Mouse (Mus musculus) midbrain, postnatal 0 days (tissue): Measurements from ENCODE around the gene Aloxe3. TPM values are rescaled to one million over a fixed set of nuclear protein-coding genes. Genes with fewer than 3 reads are reported as not detected.

Experiments
- ATAC-seq: fragments of 200-750 bp; cut with Nextera tagmentation; 2 replicates; pipeline ENCODE4 v1.8.0; 2017; ENCODE audit warnings: moderate number of reproducible peaks, mild to moderate bottlenecking, moderate TSS enrichment, moderate library complexity; ENCODE audit not compliant: low FRiP score
- DNase-seq: peaks from one replicate; pipeline ENCODE4 v3.0.0-alpha.2; 2015; ENCODE audit warnings: low spot score
- H3K27ac ChIP-seq: fragments of 300-500 bp; sonication (generic); 2 replicates; pipeline ENCODE4 v1.5.1; 2014; ENCODE audit warnings: low read depth, mild to moderate bottlenecking, low read length, mixed read lengths
- H3K27me3 ChIP-seq: fragments of 300-500 bp; sonication (generic); 2 replicates; pipeline ENCODE4 v1.6.1; 2014; ENCODE audit warnings: low read length, control low read depth, mixed read lengths; ENCODE audit not compliant: insufficient read depth
- H3K36me3 ChIP-seq: fragments of 300-500 bp; sonication (generic); 2 replicates; pipeline ENCODE4 v1.6.1; 2014; ENCODE audit warnings: low read length, control low read depth, mixed read lengths; ENCODE audit not compliant: insufficient read depth
- H3K4me1 ChIP-seq: fragments of 300-500 bp; sonication (generic); 2 replicates; pipeline ENCODE4 v1.6.1; 2014; ENCODE audit warnings: mild to moderate bottlenecking, control low read depth, antibody characterized with exemption, low read length, mixed read lengths; ENCODE audit not compliant: insufficient read depth
- H3K4me2 ChIP-seq: fragments of 300-500 bp; sonication (generic); 2 replicates; pipeline ENCODE4 v1.6.1; 2014; ENCODE audit warnings: low read depth, mild to moderate bottlenecking, low read length, mixed read lengths; ENCODE audit not compliant: poor library complexity, severe bottlenecking
- H3K4me3 ChIP-seq: fragments of 300-500 bp; sonication (generic); 2 replicates; pipeline ENCODE4 v1.5.1; 2014; ENCODE audit warnings: low read depth, mild to moderate bottlenecking, low read length, moderate library complexity
- H3K9ac ChIP-seq: fragments of 300-500 bp; sonication (generic); replicated peaks from 2 replicates; pipeline ENCODE4 v1.6.1; 2014; ENCODE audit warnings: mild to moderate bottlenecking, low read length, moderate library complexity, mixed read lengths; ENCODE audit not compliant: poor library complexity, severe bottlenecking
- H3K9me3 ChIP-seq: fragments of 300-500 bp; sonication (generic); 2 replicates; pipeline ENCODE4 v1.6.1; 2016; ENCODE audit warnings: low read length, control low read depth
- CTCF ChIP-seq: IDR thresholded peaks from 2 replicates; pipeline ENCODE4 v1.5.1; 2016; ENCODE audit warnings: antibody characterized with exemption, mild to moderate bottlenecking
- WGBS: fragments of 180-500 bp; shearing (Covaris S2); extraction: QIAGEN DNeasy Blood & Tissue Kit; methylation state at CpG from one replicate; pipeline ENCODE4 v1.1.7; 2014; 5-methylcytosine and 5-hydroxymethylcytosine counted together
- polyA plus RNA-seq: library from polyadenylated mRNA; unstranded; fragments of >200 nt; fragmentation: Nextera tagmentation; extraction: Ambion mirVana; gene quantifications from 2 replicates; pipeline ENCODE4 v1.2.1, GENCODE M21; 2015
- total RNA-seq: library from RNA; depleted of rRNA; stranded (reverse); fragments of >200 nt; gene quantifications from 2 replicates; pipeline ENCODE4 v1.2.3, GENCODE M21; 2014

Gene Aloxe3
- total and polyA plus RNA-seq, 2 experiments from 2014 or later, result 16.3 to 17.8 TPM

GRCm38 (mm10) chr11:69147546-69147945 lies 21.9 kb downstream of the Aloxe3 start:
- 73% methylated on average over 7 of the region's 7 CpGs for WGBS
- DNase-seq (peak; percentile 32), ATAC-seq (no peak)

GRCm38 (mm10) chr11:69148451-69148960 lies 22.8 kb downstream of the Aloxe3 start:
- no peak for ATAC-seq
- TF ChIP-seq CTCF, result no peak
- H3K9me3 ChIP-seq, result no peaks in the 10 kb centered on the region
- H3K4me3 ChIP-seq, result no peak overlapping the region
- H3K36me3 ChIP-seq, result no peaks in the 10 kb centered on the region
- DNase-seq, result no peak
- H3K9ac ChIP-seq, result no peak overlapping the region
- no peak overlapping the region for H3K27ac ChIP-seq
- no peak overlapping the region for H3K4me2 ChIP-seq
- H3K27me3 ChIP-seq, result no peaks in the 10 kb centered on the region
- 93% methylated on average over 5 of the region's 5 CpGs for WGBS
- H3K4me1 ChIP-seq, result no peaks in the 10 kb centered on the region

More at GRCm38 (mm10) chr11:69147546-69147945, 21.9 kb downstream of the Aloxe3 start:
- Histone ChIP-seq H3K27me3 (no peaks in the 10 kb centered on the region), H3K4me2 (no peak overlapping the region), H3K9ac (no peak overlapping the region), H3K27ac (no peak overlapping the region), H3K9me3 (no peaks in the 10 kb centered on the region), H3K4me1 (no peaks in the 10 kb centered on the region), H3K36me3 (no peaks in the 10 kb centered on the region), H3K4me3 (no peak overlapping the region)
- no peak for TF ChIP-seq CTCF

- H3K4me3 ChIP-seq, result no peak overlapping the region
- no peak for ATAC-seq
- H3K27ac ChIP-seq, result no peak overlapping the region
- no peaks in the 10 kb centered on the region for H3K4me1 ChIP-seq
- TF ChIP-seq CTCF, result no peak
- H3K36me3 ChIP-seq, result no peaks in the 10 kb centered on the region
- 82% methylated on average over 6 of the region's 6 CpGs for WGBS
- no peak overlapping the region for H3K4me2 ChIP-seq
- DNase-seq, result peak; percentile 31
- H3K9me3 ChIP-seq, result no peaks in the 10 kb centered on the region
- H3K27me3 ChIP-seq, result no peaks in the 10 kb centered on the region
- H3K9ac ChIP-seq, result 0 out of 2 replicates have a peak overlapping the region, but pooled peaks have one; percentile 3
These were observed 24.0 kb downstream of the Aloxe3 start for GRCm38 (mm10) chr11:69149728-69150127.

- WGBS, result 6% methylated on average over 7 of the region's 7 CpGs
- H3K9me3 ChIP-seq, result no peaks in the 10 kb centered on the region
- no peaks in the 10 kb centered on the region for H3K27me3 ChIP-seq
- ATAC-seq, result no peak
- H3K27ac ChIP-seq, result no peak overlapping the region
- peak; percentile 80 for DNase-seq
- peak; percentile 81 for TF ChIP-seq CTCF
- peak overlapping the region; percentile 39 for H3K4me2 ChIP-seq
- no peak overlapping the region; the same call in 1 of the 2 replicates for H3K9ac ChIP-seq
- peak overlapping the region; percentile 15; the same call in 1 of the 2 replicates for H3K4me3 ChIP-seq
- H3K4me1 ChIP-seq, result no peaks in the 10 kb centered on the region
- H3K36me3 ChIP-seq, result no peaks in the 10 kb centered on the region
These were observed 24.7 kb downstream of the Aloxe3 start for GRCm38 (mm10) chr11:69150444-69150843.

- H3K4me3 ChIP-seq, result peak overlapping the region; percentile 15; the same call in 1 of the 2 replicates
- peak overlapping the region; percentile 39 for H3K4me2 ChIP-seq
- no peaks in the 10 kb centered on the region for H3K9me3 ChIP-seq
- no peak for DNase-seq
- H3K36me3 ChIP-seq, result no peaks in the 10 kb centered on the region
- no peak overlapping the region for H3K27ac ChIP-seq
- no peak for ATAC-seq
- no peak overlapping the region for H3K9ac ChIP-seq
- 74% methylated on average over 6 of the region's 6 CpGs for WGBS
- no peaks in the 10 kb centered on the region for H3K4me1 ChIP-seq
- H3K27me3 ChIP-seq, result no peaks in the 10 kb centered on the region
- TF ChIP-seq CTCF, result no peak
These were observed 25.3 kb downstream of the Aloxe3 start for GRCm38 (mm10) chr11:69151004-69151403.

DNA sequence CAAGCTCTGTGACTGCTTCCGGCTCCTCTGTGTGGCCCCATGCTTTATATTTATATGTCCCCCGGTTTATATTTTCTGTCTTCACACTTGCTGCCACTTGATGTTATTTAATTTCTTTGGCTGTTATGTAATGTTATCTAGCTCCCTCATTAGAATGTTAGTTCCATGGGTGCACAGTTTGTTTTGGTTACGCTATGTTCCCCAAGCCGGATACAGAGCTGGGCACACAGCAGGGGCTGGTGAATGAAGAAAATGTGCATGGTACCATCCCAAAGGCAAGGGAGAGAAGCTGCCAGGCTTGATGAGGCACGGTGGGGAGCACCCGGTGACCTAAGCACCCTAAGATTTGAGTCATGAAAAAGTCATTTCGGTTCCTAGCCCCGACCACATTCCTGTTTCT lies 28.1 kb downstream of the Aloxe3 start:
- H3K4me2 ChIP-seq, result no peak overlapping the region
- TF ChIP-seq CTCF, result no peak
- H3K4me3 ChIP-seq, result no peak overlapping the region
- H3K4me1 ChIP-seq, result peaks cover 3% of the 10 kb centered on the region; the same call in 1 of the 2 replicates
- H3K9ac ChIP-seq, result no peak overlapping the region
- DNase-seq (no peak), ATAC-seq (no peak)
- no peak overlapping the region for H3K27ac ChIP-seq
- no peaks in the 10 kb centered on the region for H3K36me3 ChIP-seq
- H3K9me3 ChIP-seq, result no peaks in the 10 kb centered on the region
- WGBS, result 85% methylated on average over 8 of the region's 8 CpGs
- H3K27me3 ChIP-seq, result peaks cover 19% of the 10 kb centered on the region; the same call in 1 of the 2 replicates
